Mouse (Mus musculus) neural tube, embryonic 13.5 days (tissue): ENCODE data around the gene Mylk. TPM values are rescaled to one million over a fixed set of nuclear protein-coding genes. Genes with fewer than 3 reads are reported as not detected.

ENCODE experiments used
- ATAC-seq: fragments of 200-750 bp; cut with Nextera tagmentation; 2 replicates; pipeline ENCODE4 v1.8.0; 2017; ENCODE audit warnings: low read depth, mild to moderate bottlenecking, moderate TSS enrichment, moderate library complexity
- H3K27ac ChIP-seq: fragments of 300-500 bp; sonication (generic); replicated peaks from 2 replicates; pipeline ENCODE4 v1.5.1; 2015; ENCODE audit warnings: moderate library complexity, mild to moderate bottlenecking, inconsistent platforms
- H3K27me3 ChIP-seq: fragments of 300-500 bp; sonication (generic); 2 replicates; pipeline ENCODE4 v1.6.1; 2015; ENCODE audit warnings: mild to moderate bottlenecking, inconsistent platforms
- H3K36me3 ChIP-seq: fragments of 300-500 bp; sonication (generic); 2 replicates; pipeline ENCODE4 v1.6.1; 2015; ENCODE audit warnings: mild to moderate bottlenecking, inconsistent platforms
- H3K4me1 ChIP-seq: fragments of 300-500 bp; sonication (generic); replicated peaks from 2 replicates; pipeline ENCODE4 v1.6.1; 2015; ENCODE audit warnings: inconsistent platforms
- H3K4me2 ChIP-seq: fragments of 300-500 bp; sonication (generic); 2 replicates; pipeline ENCODE4 v1.6.1; 2015; ENCODE audit warnings: inconsistent platforms, mild to moderate bottlenecking, moderate library complexity
- H3K4me3 ChIP-seq: fragments of 300-500 bp; sonication (generic); 2 replicates; pipeline ENCODE4 v1.5.1; 2015; ENCODE audit warnings: mild to moderate bottlenecking, inconsistent platforms
- H3K9ac ChIP-seq: fragments of 300-500 bp; sonication (generic); 2 replicates; pipeline ENCODE4 v1.6.1; 2015; ENCODE audit warnings: moderate library complexity, mild to moderate bottlenecking, inconsistent platforms
- H3K9me3 ChIP-seq: fragments of 300-500 bp; sonication (generic); 2 replicates; pipeline ENCODE4 v1.6.1; 2016; ENCODE audit warnings: inconsistent platforms
- WGBS: fragments of 180-500 bp; shearing (Covaris S2); methylation state at CpG from one replicate; pipeline ENCODE4 v1.1.7; 2015; 5-methylcytosine and 5-hydroxymethylcytosine counted together
- polyA plus RNA-seq: library from polyadenylated mRNA; unstranded; fragments of >200 nt; fragmentation: Nextera tagmentation; extraction: Ambion mirVana; gene quantifications from 2 replicates; pipeline ENCODE4 v1.2.1, GENCODE M21; 2015

The Mylk gene
- polyA plus RNA-seq, 1 experiment from 2014 or later = 3.6 TPM

DNA sequence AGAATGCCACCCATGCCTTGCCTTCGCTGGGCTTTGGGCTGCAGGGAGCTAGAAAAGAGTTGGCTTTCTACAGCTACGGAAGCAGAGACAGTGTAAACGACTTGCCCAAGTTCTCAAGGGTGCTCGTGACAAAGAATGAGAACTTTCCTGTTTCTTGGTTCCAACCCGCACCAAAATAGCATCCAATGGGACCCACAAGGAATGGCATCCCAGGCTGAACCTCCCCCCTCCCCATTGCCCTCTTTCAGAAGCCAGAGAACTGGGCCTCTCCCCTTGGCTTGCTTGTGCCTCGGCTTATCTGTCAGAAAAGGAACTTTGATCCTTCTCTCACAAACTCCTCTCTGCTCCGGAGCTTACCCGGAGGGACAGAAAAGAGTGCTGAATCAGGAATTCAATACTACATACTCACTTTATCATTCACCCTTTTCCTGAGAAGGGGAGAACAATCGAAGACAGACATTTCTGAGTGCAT, 191.4 kb downstream of the Mylk start:
- WGBS = 54% methylated on average over 9 of the region's 9 CpGs
- no peak overlapping the region for H3K4me2 ChIP-seq
- H3K36me3 ChIP-seq = no peaks in the 10 kb centered on the region
- 0 out of 2 replicates have a peak, but pooled peaks cover 4% of the 10 kb centered on the region for H3K4me1 ChIP-seq
- H3K9ac ChIP-seq = no peak overlapping the region
- no peak overlapping the region for H3K27ac ChIP-seq
- no peaks in the 10 kb centered on the region for H3K27me3 ChIP-seq
- H3K4me3 ChIP-seq = no peak overlapping the region
- H3K9me3 ChIP-seq = no peaks in the 10 kb centered on the region
- ATAC-seq = no peak

DNA sequence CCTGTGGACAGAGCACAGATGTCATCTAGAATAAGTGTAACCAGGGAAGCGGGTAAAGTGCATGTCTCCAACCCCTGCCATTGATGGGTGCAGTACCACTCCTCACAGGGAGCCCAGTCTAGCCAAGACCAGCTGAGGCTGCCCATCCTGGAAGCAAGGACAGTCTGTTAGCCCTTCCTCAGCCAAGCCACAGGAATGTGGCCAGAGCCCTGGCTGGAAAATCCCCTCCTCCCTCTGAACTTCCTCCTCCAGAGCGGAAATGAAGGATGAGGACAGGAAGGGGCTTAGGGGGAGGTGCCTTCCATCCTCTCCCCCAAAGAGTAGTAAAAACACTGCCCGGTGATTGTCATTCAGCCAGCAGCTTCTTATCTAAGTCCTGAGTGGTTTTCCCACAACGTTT, 192.6 kb downstream of the Mylk start:
- 52% methylated on average over 4 of the region's 4 CpGs for WGBS
- Histone ChIP-seq H3K4me1 (peaks cover 10% of the 10 kb centered on the region; the same call in 1 of the 2 replicates), H3K27ac (no peak overlapping the region), H3K9me3 (no peaks in the 10 kb centered on the region), H3K27me3 (no peaks in the 10 kb centered on the region), H3K4me3 (no peak overlapping the region), H3K36me3 (no peaks in the 10 kb centered on the region), H3K9ac (no peak overlapping the region), H3K4me2 (no peak overlapping the region)
- ATAC-seq = no peak

DNA sequence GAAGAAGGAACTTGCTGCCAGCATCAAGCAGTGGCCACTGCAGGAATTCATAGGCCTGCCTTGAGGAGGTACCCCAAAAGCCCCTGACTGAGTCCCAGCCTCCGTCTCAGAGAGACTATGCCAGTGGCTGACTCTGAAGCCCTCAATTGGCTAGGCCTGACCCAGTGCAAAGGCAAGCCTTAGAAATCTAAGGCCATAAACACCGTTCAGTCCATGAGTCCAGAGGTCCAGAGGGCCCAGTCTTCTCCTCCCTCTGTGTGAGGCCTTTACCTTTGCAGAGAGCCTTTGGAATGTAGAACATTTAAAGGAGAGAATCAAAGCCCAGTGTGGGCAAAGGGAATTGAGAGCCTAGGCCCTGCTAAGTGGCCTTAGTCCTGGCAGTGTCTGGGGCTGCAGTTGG, 193.2 kb downstream of the Mylk start:
- H3K27me3 ChIP-seq = no peaks in the 10 kb centered on the region
- H3K27ac ChIP-seq = no peak overlapping the region
- no peaks in the 10 kb centered on the region for H3K9me3 ChIP-seq
- peaks cover 10% of the 10 kb centered on the region; the same call in 1 of the 2 replicates for H3K4me1 ChIP-seq
- H3K9ac ChIP-seq = no peak overlapping the region
- H3K4me2 ChIP-seq = no peak overlapping the region
- no peak overlapping the region for H3K4me3 ChIP-seq
- H3K36me3 ChIP-seq = no peaks in the 10 kb centered on the region
- WGBS = 62% methylated on average over 2 of the region's 2 CpGs
- no peak for ATAC-seq

GRCm38 (mm10) chr16:34939951-34940350, 194.9 kb downstream of the Mylk start:
- Histone ChIP-seq H3K4me1 (peaks cover 10% of the 10 kb centered on the region; the same call in 1 of the 2 replicates), H3K27ac (no peak overlapping the region), H3K4me2 (no peak overlapping the region), H3K27me3 (no peaks in the 10 kb centered on the region), H3K36me3 (no peaks in the 10 kb centered on the region), H3K4me3 (no peak overlapping the region), H3K9me3 (no peaks in the 10 kb centered on the region), H3K9ac (no peak overlapping the region)
- WGBS = 38% methylated on average over 5 of the region's 5 CpGs
- no peak for ATAC-seq

DNA sequence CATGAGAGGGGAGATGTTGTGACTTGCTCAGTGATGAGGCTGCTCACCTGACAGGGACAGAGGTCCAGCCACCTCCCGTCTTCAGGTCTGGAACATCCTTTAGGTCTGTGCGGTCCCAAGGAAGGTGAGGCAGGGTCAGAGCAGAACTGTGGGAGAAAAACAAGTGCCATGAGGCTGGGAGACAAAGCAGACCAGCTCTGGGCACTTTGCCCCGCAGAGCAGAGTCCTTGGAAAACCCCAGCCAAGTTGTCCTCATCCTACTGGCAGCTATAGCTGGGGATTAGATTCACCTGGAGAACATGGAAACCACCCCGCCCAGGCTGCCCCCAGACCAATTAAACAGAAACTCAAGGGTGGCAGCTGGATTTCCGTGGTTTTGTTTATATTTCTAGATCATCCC, 195.4 kb downstream of the Mylk start:
- Histone ChIP-seq H3K27me3 (no peaks in the 10 kb centered on the region), H3K4me2 (no peak overlapping the region), H3K36me3 (no peaks in the 10 kb centered on the region), H3K4me1 (peaks cover 10% of the 10 kb centered on the region; the same call in 1 of the 2 replicates), H3K9me3 (no peaks in the 10 kb centered on the region), H3K9ac (no peak overlapping the region), H3K4me3 (no peak overlapping the region), H3K27ac (no peak overlapping the region)
- ATAC-seq = no peak
- WGBS = 83% methylated on average over 5 of the region's 5 CpGs

GRCm38 (mm10) chr16:34941915-34942314, 196.9 kb downstream of the Mylk start:
- Histone ChIP-seq H3K4me1 (peaks cover 10% of the 10 kb centered on the region; the same call in 1 of the 2 replicates), H3K27ac (no peak overlapping the region), H3K4me3 (no peak overlapping the region), H3K4me2 (no peak overlapping the region), H3K9ac (no peak overlapping the region), H3K36me3 (no peaks in the 10 kb centered on the region), H3K9me3 (no peaks in the 10 kb centered on the region), H3K27me3 (no peaks in the 10 kb centered on the region)
- ATAC-seq = no peak
- 42% methylated on average over 3 of the region's 3 CpGs for WGBS

- Histone ChIP-seq H3K27ac (no peak overlapping the region), H3K9me3 (no peaks in the 10 kb centered on the region), H3K36me3 (no peaks in the 10 kb centered on the region), H3K9ac (no peak overlapping the region), H3K4me3 (no peak overlapping the region), H3K4me1 (peaks cover 6% of the 10 kb centered on the region; the same call in 1 of the 2 replicates), H3K4me2 (no peak overlapping the region), H3K27me3 (no peaks in the 10 kb centered on the region)
- ATAC-seq = no peak
- 97% methylated on average over 3 of the region's 3 CpGs for WGBS
These were observed 201.3 kb downstream of the Mylk start for GRCm38 (mm10) chr16:34946301-34946700.

- no peak overlapping the region for H3K4me2 ChIP-seq
- no peaks in the 10 kb centered on the region for H3K36me3 ChIP-seq
- WGBS = 92% methylated on average over 9 of the region's 9 CpGs
- no peak overlapping the region for H3K27ac ChIP-seq
- H3K9ac ChIP-seq = no peak overlapping the region
- H3K4me3 ChIP-seq = no peak overlapping the region
- no peak for ATAC-seq
- H3K27me3 ChIP-seq = no peaks in the 10 kb centered on the region
- peaks cover 6% of the 10 kb centered on the region; the same call in 1 of the 2 replicates for H3K9me3 ChIP-seq
- H3K4me1 ChIP-seq = no peaks in the 10 kb centered on the region
These were observed 205.9 kb downstream of the Mylk start for GRCm38 (mm10) chr16:34950935-34951334.

GRCm38 (mm10) chr16:34952254-34952653, 207.2 kb downstream of the Mylk start:
- 78% methylated on average over 5 of the region's 5 CpGs for WGBS

GRCm38 (mm10) chr16:34952798-34953197, 207.8 kb downstream of the Mylk start:
- H3K9me3 ChIP-seq = peaks cover 6% of the 10 kb centered on the region; the same call in 1 of the 2 replicates
- no peaks in the 10 kb centered on the region for H3K36me3 ChIP-seq
- peaks cover under 1% of the 10 kb centered on the region; the same call in 1 of the 2 replicates for H3K4me1 ChIP-seq
- no peak overlapping the region for H3K4me3 ChIP-seq
- no peak overlapping the region for H3K4me2 ChIP-seq
- no peaks in the 10 kb centered on the region for H3K27me3 ChIP-seq
- ATAC-seq = no peak
- WGBS = 90% methylated on average over 3 of the region's 3 CpGs
- H3K9ac ChIP-seq = no peak overlapping the region
- no peak overlapping the region for H3K27ac ChIP-seq

More at GRCm38 (mm10) chr16:34952254-34952653, 207.2 kb downstream of the Mylk start:
- H3K4me1 ChIP-seq = no peaks in the 10 kb centered on the region
- no peak overlapping the region for H3K27ac ChIP-seq
- H3K9ac ChIP-seq = no peak overlapping the region
- H3K4me3 ChIP-seq = no peak overlapping the region
- no peaks in the 10 kb centered on the region for H3K27me3 ChIP-seq
- no peaks in the 10 kb centered on the region for H3K36me3 ChIP-seq
- no peak overlapping the region for H3K4me2 ChIP-seq
- H3K9me3 ChIP-seq = peaks cover 6% of the 10 kb centered on the region; the same call in 1 of the 2 replicates
- ATAC-seq = no peak

- no peaks in the 10 kb centered on the region for H3K36me3 ChIP-seq
- no peak overlapping the region for H3K9ac ChIP-seq
- peaks cover 6% of the 10 kb centered on the region; the same call in 1 of the 2 replicates for H3K9me3 ChIP-seq
- no peak for ATAC-seq
- H3K27ac ChIP-seq = no peak overlapping the region
- WGBS = 96% methylated on average over 10 of the region's 10 CpGs
- no peaks in the 10 kb centered on the region for H3K27me3 ChIP-seq
- H3K4me2 ChIP-seq = no peak overlapping the region
- H3K4me3 ChIP-seq = no peak overlapping the region
- peaks cover 8% of the 10 kb centered on the region for H3K4me1 ChIP-seq
These were observed 208.5 kb downstream of the Mylk start for GRCm38 (mm10) chr16:34953501-34953900.

GRCm38 (mm10) chr16:34957487-34958230, 212.6 kb downstream of the Mylk start:
- H3K9ac ChIP-seq = no peak overlapping the region
- no peak overlapping the region for H3K4me3 ChIP-seq
- peaks cover 26% of the 10 kb centered on the region for H3K4me1 ChIP-seq
- WGBS = 71% methylated on average over 8 of the region's 8 CpGs
- H3K9me3 ChIP-seq = peaks cover 6% of the 10 kb centered on the region; the same call in 1 of the 2 replicates
- no peak for ATAC-seq
- 0 out of 2 replicates have a peak overlapping the region, but pooled peaks have one; percentile 19 for H3K27ac ChIP-seq
- no peak overlapping the region for H3K4me2 ChIP-seq
- no peaks in the 10 kb centered on the region for H3K36me3 ChIP-seq
- H3K27me3 ChIP-seq = no peaks in the 10 kb centered on the region
